Mouse (Mus musculus) embryo, embryonic 9.5 days (tissue): ENCODE data around the gene Gm20479.

Source experiments
- DNase-seq: peaks from one replicate; pipeline ENCODE4 v3.0.0-alpha.2; 2017; ENCODE audit errors: extremely low spot score

The Gm20479 gene

GRCm38 (mm10) chr7:27311651-27312284, 45.5 kb downstream of the Gm20479 start:
- no peak for DNase-seq

- DNase-seq = no peak
Observed at GRCm38 (mm10) chr7:27310996-27311535, 46.2 kb downstream of the Gm20479 start.

GRCm38 (mm10) chr7:27310306-27310705, 46.9 kb downstream of the Gm20479 start:
- DNase-seq = no peak

DNA sequence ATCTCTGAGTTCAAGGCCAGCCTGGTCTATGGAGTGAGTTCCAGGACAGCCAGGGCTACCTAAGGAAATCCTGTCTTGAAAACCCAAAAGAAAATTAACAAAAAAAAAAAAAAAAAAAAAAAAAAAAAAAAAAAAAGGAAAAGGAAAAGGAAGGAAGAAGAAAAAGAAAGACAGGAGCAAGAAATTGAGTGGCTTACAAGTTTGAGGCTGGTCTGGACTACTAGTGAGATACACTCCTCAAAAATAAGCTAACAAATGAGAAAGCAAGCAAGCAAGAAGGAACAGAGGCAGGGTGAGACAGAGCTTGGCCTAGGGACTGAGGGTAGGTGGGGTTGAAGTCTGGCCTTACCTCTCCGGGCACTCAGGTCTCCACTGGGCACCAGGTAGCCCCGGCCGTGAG, 47.4 kb downstream of the Gm20479 start:
- no peak for DNase-seq

DNA sequence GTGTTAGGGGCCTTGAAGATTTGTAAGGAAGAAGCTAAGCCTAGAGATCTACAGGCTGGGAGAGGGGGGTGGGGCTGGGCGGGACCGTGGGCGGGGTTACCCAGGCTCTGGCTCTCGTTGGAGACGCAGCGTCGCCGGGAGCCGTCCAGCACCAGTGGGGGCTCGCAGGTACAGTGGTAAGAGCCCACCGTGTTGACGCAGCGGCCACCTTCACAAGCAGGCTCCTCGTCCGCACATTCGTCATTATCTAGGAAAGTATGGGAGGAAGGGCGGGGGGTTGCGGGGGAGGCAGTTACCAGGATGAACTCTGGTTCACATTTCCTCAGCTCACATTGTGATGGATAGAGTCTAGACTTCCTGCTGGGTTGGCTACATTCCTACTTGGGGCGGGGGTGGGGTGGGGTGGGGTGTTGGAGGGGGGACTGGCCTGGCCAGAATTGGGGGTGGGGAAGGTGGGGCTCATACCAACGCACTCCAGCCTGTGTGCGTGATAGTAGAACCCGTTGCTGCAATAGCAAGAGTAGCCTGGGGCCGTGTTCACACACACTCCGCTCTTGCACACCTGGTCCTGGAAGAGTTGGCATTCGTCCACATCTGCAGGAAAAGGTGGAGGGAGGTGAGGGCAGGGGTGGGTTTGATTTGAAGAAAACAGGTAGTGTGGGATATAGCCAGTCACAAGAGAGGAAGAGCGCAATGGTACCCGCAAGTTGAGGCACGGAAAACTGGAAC, 48.2 kb downstream of the Gm20479 start:
- no peak for DNase-seq

DNA sequence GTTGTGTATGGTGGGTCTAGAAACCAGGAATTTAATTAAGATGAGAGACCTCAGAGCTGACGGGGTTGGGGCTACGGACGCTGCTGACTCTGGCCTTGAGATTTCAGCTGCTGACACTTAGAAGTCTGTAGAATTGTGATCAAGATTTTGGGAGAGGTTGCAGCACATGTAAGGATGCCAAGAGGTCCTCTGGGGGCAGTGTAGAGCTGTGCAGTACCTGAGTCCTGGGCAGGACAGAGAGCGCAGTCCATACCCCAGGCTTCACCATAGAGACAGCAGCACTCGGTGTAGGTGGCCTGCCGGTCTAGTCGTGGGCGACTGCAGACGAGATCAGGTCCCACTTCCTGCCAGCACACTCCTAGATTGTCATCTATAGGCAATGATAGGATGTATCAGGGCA, 49.7 kb downstream of the Gm20479 start:
- DNase-seq = no peak

DNA sequence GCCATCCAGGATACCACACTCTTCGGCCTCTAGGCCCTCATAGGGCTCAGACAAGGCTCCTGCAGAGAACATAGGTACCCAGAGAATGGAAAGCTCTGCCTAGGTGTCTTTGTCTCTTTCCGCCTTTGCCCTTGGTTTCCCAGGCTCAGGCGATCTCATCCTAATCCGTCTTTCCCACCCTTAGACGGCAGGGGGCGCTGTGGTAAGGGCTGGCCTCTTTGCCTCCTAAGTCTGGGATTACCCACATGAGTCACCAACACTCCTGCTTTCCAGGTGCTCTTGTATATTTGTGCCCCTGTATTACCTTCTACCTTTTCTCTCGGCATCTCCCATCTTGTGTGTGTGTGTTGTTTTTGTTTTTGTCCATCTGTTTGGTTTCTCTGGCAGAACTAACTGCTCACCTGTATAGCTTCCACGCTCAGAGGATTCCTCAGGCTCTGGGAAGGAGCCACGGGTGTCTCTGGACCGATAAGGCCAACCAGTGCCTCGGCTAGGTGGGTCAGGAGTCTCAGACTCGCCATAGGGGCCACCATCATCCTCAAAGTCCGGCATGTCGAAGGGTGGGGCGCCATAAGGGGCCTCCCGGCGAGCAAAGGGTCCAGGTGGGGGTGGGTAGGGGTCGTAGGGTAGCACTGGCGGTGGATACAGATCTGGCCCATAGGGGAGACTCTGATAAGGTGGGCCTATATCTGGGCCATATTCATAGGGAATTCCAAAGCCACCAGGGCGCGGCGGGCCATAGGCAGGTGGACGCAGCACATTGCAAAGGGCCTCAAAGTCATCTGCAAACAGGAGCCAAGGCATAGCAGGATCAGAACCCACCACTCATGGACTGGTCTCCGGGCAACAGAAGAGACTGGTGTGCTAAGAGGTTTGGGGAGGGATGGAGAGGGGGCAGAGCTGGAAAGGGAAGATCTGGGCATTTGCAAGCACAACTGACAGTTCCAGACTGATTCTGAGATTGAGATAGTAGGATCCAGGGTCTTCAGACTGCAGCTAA, 50.8 kb downstream of the Gm20479 start:
- no peak for DNase-seq

- no peak for DNase-seq
Observed at GRCm38 (mm10) chr7:27305091-27305730, 52.0 kb downstream of the Gm20479 start.
